Mouse (Mus musculus) lung, postnatal 36 days (tissue): ENCODE measurements at regions not wholly inside any gene's neighbourhood (a gene's known extent, or its start where the extent isn't known, plus 50 kb on each side); places are given as distances from the start of the nearest gene placed in this dataset.
"Not testable (repeated sequence)": the region's sequence is repeated elsewhere in the genome, so short reads cannot be mapped to it uniquely, and the experiment has no call there.

Experiments used
- DNase-seq: peaks from one replicate; pipeline ENCODE4 v3.0.0; 2022; ENCODE audit warnings: mixed read lengths

GRCm38 (mm10) chr9:113162897-113163874 lies 544.9 kb downstream of the Pdcd6ip start:
- no peak for DNase-seq

GRCm38 (mm10) chr9:113160011-113160410 lies 548.0 kb downstream of the Pdcd6ip start:
- no peak for DNase-seq

GRCm38 (mm10) chr9:113158080-113158479 lies 550.0 kb downstream of the Pdcd6ip start:
- no peak for DNase-seq

- DNase-seq = no peak
These were observed 550.5 kb downstream of the Pdcd6ip start for GRCm38 (mm10) chr9:113157474-113158076.

- no peak for DNase-seq
These were observed 551.4 kb downstream of the Pdcd6ip start for GRCm38 (mm10) chr9:113156707-113157106.

GRCm38 (mm10) chr9:113149084-113149483 lies 559.0 kb downstream of the Pdcd6ip start:
- no peak for DNase-seq

GRCm38 (mm10) chr9:113146571-113146970 lies 561.5 kb downstream of the Pdcd6ip start:
- no peak for DNase-seq

GRCm38 (mm10) chr9:113145036-113145435 lies 563.0 kb downstream of the Pdcd6ip start:
- DNase-seq = no peak

GRCm38 (mm10) chr9:113134611-113135010 lies 573.4 kb downstream of the Pdcd6ip start:
- no peak for DNase-seq

- DNase-seq = no peak
These were observed 584.9 kb downstream of the Pdcd6ip start for GRCm38 (mm10) chr9:113123004-113123692.

- no peak for DNase-seq
These were observed 585.8 kb downstream of the Pdcd6ip start for GRCm38 (mm10) chr9:113122253-113122749.

- DNase-seq = no peak
These were observed 587.7 kb downstream of the Pdcd6ip start for GRCm38 (mm10) chr9:113120385-113120784.

GRCm38 (mm10) chr9:113119721-113120120 lies 588.3 kb downstream of the Pdcd6ip start:
- DNase-seq = no peak

- DNase-seq = no peak
These were observed 592.5 kb downstream of the Pdcd6ip start for GRCm38 (mm10) chr9:113115576-113115975.

GRCm38 (mm10) chr9:113112753-113113152 lies 595.3 kb downstream of the Pdcd6ip start:
- DNase-seq = no peak

- DNase-seq = no peak
These were observed 606.3 kb downstream of the Pdcd6ip start for GRCm38 (mm10) chr9:113101733-113102132.

- DNase-seq = no peak
These were observed 607.4 kb downstream of the Pdcd6ip start for GRCm38 (mm10) chr9:113100641-113101040.

- not testable (repeated sequence) for DNase-seq
These were observed 612.6 kb downstream of the Pdcd6ip start for GRCm38 (mm10) chr9:113095421-113095820.

- DNase-seq = no peak
These were observed 614.1 kb downstream of the Pdcd6ip start for GRCm38 (mm10) chr9:113093863-113094390.

GRCm38 (mm10) chr9:113091881-113092280 lies 616.2 kb downstream of the Pdcd6ip start:
- no peak for DNase-seq

- no peak for DNase-seq
These were observed 620.3 kb downstream of the Pdcd6ip start for GRCm38 (mm10) chr9:113087786-113088185.

GRCm38 (mm10) chr9:113085281-113085810 lies 622.7 kb downstream of the Pdcd6ip start:
- no peak for DNase-seq

- DNase-seq = no peak
These were observed 633.2 kb downstream of the Pdcd6ip start for GRCm38 (mm10) chr9:113074866-113075265.
